Mouse (Mus musculus) ES-CJ7 (cell line): ENCODE measurements around the gene Efcab8.
"Not testable (repeated sequence)": the region's sequence is repeated elsewhere in the genome, so short reads cannot be mapped to it uniquely, and the experiment has no call there.

Experiments used
- DNase-seq: peaks from one replicate; pipeline ENCODE4 v3.0.0; 2011; ENCODE audit warnings: low read depth, low spot score

The Efcab8 gene

DNA sequence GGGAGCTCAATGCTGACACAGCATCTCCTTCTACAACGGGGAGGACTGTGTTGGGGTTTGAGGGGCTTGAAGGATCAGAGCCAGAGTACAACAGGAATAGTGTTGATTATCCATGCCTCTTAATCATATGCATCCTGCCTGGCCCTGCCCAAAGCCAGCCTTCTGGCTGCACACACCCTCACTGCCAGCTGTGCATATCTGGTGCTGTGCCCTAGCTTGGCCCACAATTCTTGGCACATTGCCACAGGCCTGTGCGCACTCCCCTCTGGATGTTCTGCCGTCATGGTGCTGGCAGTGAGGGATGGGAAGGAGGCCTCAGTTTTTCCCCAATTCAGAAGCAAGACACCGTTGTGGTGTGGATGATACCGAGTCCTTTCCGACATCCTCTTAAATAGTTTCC lies 44.9 kb downstream of the Efcab8 start:
- DNase-seq: no peak

DNA sequence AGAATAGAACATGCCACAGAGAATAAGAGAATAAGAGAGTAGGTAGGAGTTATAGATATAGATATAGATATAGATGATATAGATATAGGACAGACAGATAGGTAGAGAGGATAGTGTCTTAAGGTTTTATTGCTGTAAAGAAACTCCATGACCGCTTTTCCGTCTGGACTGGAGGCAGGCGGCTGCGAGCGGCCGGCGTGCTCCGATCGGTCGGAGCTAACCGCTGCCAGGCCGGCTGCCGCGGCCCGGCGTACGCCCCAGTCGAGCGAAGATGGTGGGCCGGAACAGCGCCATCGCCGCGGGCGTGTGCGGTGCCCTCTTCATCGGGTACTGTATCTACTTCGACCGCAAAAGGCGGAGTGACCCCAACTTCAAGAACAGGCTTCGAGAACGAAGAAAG lies 46.2 kb downstream of the Efcab8 start:
- not testable (repeated sequence) for DNase-seq

DNA sequence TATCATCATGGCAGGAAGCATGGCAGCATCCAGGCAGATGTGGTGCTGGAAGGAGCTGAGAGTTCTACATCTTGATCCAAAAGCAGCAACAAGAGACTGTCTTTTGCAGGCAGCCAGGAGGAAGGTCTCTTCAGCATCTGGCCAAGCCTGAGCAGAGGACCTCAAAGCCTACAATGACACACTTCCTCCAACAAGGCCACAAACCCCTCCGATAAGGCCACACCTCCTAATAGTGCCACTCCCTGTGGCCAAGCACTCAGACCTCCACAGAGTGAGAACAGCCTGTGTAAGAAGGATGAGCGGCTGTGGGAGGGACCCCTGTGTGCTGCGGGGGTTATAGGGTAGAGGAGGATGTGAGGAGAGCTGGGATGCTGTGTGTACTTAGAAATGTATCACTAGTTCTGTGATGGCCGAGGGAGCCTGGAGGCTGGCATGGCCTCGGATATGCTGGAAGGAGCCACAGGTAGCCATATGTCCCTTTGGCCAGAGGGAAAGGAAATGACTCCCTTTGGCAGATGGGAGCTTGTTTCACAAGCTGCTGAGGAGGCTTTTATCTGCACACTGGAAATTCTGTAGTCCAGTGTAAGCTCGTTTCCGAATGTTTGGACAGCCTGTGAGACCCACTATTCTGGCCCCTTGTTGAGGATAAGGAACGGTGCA lies 47.6 kb downstream of the Efcab8 start:
- DNase-seq: no peak

DNA sequence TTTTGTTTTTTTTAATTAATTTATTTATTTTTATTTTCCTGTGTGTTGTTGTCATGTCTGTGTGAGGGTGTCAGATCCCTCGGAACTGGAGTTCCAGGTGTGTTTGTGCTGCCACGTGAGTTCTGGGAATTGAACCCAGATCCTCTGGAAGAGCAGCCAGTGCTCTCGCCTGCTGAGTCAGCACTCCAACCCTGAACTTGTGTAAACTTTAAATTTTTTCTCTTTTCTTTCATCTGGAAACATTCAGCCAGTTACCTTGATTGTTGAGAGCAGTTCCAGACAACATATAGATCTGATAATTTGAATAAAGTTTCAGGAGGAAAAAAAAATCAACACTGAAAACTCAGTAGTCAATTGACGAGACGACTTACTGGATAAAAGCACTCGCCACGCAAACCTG lies 49.0 kb downstream of the Efcab8 start:
- DNase-seq: no peak

DNA sequence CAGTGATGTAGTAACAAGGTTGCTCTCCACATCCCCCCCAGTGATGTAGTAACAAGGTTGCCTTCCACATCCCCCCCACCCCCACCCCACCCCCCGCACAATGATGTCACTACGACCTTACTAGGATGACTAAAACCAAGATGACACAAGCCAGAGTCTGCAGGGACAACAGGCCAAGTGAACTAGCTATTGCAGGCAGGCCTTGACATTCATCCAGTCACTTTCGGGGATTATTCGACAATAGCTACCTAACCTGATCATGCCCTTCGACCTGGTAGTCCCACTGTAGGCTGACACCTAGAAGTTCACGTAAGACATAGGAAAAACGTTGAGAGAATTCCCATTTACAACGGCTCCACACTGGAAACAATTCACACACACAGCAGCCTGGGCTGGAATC lies 53.6 kb downstream of the Efcab8 start:
- DNase-seq: no peak

DNA sequence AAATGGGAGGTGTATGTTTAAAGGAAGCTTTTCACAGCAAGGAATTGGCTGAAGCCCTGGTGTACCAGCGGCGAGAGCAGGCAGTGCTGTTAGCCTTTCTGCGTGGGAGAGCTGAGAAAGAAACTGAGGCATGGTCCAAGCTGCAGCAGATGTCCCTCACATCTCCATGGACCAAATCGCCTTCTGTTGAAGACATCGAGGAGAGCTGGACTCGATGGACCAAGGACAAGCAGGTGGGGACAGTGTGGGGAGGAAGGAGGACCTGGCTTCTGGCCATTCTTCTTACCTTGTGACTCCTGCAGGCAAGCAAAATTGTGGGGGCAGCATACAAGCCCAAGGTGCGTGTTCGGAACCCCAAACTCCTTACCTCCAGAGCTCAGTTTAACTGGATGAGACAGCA lies 63.1 kb downstream of the Efcab8 start:
- DNase-seq: no peak

DNA sequence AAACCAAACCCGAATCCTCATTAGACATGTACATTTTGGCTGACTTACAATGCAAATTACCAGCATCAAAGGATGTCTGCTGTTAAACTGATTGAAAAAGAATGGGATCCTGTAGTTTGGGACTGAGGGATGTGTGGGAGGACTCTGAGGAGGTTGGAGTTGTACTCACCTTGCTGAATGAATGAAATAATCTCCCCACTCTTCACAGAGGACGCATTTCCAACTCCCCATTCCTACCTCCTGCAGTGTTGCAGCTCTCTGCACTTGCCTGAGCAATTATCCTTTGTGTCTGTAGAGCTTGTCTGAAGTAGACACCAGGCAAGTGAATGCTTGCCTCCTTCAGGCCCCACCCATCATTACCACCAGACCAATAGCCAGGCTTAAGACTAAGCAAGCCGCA lies 68.7 kb downstream of the Efcab8 start:
- DNase-seq: peak; percentile 51

DNA sequence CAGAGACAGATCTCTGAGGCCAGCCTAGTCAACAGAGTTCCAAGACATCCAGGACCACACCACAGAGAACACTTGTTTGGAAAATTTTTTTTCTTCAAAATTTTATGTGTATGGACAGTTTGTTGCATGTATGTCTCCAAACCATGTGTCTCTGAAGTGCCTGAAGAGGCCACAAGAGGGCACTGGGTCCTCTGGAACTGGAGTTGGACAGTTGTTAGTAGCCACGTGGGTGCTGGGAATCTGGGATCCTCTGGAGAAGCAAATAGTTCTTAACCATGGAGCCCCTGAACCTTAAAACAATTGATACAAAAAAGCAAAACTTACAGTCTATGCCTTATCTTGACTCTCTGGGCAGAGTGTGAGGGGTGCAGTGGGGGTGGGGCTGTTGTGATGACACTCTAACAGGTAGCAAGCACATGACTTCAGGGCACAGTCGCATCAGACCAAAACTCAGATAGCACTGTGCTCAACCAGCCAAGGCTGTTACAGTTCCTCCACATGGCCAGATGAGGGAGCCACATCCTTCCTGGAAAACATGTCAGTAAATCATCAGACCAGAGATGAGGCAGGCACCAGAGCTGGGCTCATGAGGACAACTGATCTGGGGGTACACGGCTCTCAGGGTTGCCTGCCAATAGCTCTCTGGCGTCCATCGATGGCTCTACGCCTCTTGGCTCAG lies 70.8 kb downstream of the Efcab8 start:
- peak; percentile 67 for DNase-seq

DNA sequence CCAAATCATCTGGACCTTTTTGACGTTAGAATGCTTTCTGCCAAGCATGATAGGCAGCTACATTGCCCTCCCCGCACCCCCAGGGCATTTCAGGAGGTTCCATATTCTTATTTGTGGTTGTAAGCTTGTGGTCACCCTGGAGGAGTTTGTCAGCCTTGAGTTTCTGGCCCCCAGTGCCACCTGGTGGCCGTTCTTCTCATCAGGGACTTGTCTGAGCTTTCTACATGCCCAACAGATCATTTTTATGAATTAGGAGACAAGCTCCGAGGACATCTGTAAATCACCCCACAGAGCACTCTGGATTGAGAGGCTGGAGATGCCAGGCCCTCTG lies 71.3 kb downstream of the Efcab8 start:
- DNase-seq: peak; percentile 50

DNA sequence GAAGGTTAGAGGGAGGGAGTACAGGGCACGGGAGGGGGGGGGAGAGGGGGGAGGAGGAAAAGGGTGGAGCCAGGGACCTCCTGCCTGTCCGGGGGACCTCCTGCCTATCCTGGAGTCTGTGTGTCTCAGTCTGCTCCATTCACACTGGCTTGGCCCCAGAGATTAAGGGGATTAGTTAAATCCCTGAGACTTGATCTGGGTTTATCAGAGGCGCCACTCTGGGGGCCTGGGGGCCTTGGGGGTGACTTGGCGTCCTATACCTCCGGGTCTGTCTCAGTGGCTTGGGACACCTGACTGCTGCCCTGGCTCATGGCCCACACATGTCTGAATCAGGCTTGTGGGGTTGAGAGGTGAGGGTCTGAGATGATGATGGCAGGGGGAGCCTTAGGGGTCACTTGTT lies 73.8 kb downstream of the Efcab8 start:
- DNase-seq: no peak

DNA sequence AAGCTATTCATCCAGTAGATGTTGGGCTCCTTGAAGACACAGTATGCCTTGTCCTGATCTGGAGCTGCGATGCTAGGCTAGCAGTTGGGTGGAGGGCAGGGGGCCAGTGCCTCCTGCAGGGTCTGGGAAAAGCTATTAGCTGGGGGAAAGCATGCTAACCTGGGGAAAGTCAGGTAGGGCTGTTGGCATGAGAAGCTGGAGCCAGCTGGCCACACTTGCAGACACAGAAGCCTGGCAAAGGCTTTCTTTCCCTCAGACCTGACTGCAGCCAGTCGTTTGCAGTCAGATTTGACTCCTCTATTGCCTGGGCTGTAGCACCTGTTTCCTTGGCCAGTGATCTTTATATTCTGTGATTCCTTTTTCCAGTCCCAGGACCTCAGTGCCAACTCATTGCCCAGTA lies 79.8 kb downstream of the Efcab8 start:
- DNase-seq: no peak

DNA sequence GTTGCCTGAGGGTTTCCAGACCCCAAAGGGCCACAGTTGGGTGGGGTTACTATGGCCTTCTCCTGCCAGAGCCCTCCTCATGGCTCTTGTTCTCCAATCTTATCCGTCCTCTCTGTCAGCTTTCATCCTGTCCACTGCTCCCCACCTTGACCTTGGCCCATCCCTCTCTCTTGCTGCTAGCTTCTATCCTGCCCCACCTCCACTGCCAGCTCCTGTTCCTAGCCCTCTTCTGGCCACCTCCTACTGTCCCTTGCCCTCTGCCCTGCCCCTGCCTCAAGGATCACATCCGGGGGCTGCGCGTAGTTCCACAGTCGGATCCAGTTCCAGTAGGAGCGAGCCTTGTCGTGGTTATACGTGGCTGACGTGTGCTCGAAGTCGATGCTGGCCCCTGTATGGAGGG lies 80.6 kb downstream of the Efcab8 start:
- DNase-seq: no peak

DNA sequence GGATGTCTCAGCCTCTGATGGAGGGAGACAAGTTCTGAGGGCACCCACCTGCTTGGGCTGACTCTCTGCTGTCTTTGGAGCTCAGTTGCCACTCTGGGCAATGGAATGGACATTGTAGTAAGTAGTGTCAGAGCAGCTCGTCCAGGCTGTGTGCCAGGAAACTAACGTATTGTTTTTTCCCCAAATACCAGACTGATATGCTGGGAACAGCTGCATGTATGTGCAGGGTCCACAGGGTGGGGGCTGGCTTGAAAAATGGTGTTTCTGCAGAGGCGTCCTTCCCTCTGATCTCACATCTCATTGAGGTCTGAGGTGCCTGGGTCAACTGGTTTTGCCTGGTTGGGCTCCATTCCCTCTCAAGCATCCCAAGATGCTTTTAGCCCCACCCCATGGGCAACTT lies 81.0 kb downstream of the Efcab8 start:
- DNase-seq: no peak

DNA sequence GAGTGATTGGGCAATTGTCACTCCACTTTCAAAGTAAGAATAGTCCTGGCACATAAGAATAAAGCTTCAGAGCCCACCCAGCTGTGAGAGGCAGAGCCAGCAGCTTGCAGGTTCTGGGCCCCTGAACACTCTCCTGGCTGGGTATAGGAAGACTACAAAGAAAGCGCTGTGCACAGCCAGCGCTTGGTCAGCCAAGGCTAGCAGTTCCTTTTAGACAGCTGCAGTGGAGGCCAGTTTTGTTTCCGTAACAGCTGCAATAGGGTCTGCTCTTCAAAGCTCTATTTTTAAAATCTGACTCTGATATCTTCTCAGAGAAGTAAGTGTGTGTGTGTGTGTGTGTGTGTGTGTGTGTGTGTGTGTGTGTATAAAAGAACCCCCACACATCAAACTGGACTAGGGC lies 82.2 kb downstream of the Efcab8 start:
- no peak for DNase-seq

DNA sequence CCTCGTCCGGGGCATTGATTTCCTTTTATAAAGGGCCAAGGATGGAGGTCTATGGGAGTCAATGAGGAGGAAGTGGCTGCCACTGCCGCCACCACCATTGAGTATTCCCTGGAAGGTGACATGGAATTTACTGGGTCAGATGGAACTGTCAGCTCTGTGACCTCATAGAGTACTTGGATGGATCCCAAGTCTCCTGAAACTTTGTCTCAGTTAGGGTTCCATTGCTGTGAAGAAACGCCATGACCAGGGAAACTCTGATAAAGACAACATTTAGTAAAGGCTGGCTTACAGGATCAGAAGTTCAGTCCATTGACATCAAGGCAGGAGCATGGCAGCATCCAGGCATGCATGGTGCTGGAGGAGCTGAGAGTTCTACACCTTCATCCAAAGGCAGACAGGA lies 91.3 kb downstream of the Efcab8 start, which contains the start of gene Sun5:
Gene Sun5 (minus strand): TSS at position 101 of the 400 bp plus-strand sequence.
- DNase-seq: no peak

DNA sequence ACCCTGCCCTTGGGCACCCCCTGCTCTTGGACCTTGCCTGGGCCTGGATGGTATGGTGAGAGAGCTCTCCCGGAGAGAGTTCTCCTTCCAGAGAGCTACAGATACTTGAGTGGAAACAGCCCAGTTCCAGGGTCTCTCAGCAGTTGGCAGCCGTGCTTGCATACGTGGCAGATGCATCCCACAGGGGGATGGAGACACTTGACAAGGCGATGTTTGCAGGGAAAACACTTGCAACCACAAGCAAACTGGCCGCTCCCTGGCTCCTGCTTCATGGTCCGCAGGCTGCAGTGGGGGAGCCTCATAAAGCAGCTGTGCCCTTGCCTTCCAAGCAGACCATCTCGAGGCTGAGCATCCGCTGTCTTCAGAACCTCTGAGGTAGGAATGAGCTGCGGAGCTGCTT lies 95.0 kb downstream of the Efcab8 start, which contains the start of gene Bpifb2:
Gene Bpifb2 (plus strand): TSS at position 301 of the 400 bp plus-strand sequence.
- no peak for DNase-seq
